Mouse (Mus musculus) cerebellum, adult 2 months (tissue): ENCODE results near the gene Lamb1.

Source experiments
- CTCF ChIP-seq: fragments of 200-500 bp; IDR thresholded peaks from 2 replicates; pipeline ENCODE4 v1.5.1; 2011; ENCODE audit warnings: low read depth, mild to moderate bottlenecking, control low read depth, low read length, moderate library complexity, borderline replicate concordance; ENCODE audit not compliant: insufficient read depth
- POLR2A ChIP-seq: fragments of 200-500 bp; IDR thresholded peaks from 2 replicates; pipeline ENCODE4 v1.6.1; 2011; ENCODE audit warnings: low read length, control low read depth, borderline replicate concordance; ENCODE audit not compliant: insufficient read depth

GRCm38 (mm10) chr12:31321532-31321931, 56.5 kb downstream of the Lamb1 start:
- TF ChIP-seq CTCF (no peak), POLR2A (no peak)
